Mouse (Mus musculus) cerebellum, adult 2 months (tissue): ENCODE results near the gene Tor1aip1.

Source experiments
- CTCF ChIP-seq: fragments of 200-500 bp; IDR thresholded peaks from 2 replicates; pipeline ENCODE4 v1.5.1; 2011; ENCODE audit warnings: low read depth, mild to moderate bottlenecking, control low read depth, low read length, moderate library complexity, borderline replicate concordance; ENCODE audit not compliant: insufficient read depth
- POLR2A ChIP-seq: fragments of 200-500 bp; IDR thresholded peaks from 2 replicates; pipeline ENCODE4 v1.6.1; 2011; ENCODE audit warnings: low read length, control low read depth, borderline replicate concordance; ENCODE audit not compliant: insufficient read depth

DNA sequence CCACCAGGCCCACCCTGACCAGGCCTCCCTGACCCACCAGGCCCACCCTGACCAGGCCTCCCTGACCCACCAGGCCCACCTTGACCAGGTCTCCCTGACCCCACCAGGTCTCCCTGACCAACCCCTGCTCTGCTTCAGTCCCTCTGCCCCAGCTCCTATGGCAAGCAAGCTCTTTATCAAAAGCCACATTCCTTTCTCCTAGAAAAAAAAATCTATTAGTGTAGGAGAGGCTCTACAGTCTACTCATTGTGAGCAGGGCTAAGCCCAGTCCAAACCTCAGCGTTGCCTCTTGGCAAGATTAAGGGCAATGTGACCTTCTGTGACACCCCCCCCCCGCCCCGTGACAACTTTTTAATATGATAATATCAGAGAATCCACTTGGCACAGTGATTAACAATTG is 48.3 kb upstream of the Tor1aip1 start:
- TF ChIP-seq POLR2A (no peak), CTCF (no peak)
